Mouse (Mus musculus) kidney, adult 2 months (tissue): ENCODE data around the gene Prkg2.

Experiments
- CTCF ChIP-seq: fragments of 200-500 bp; conservative IDR thresholded peaks from 2 replicates; pipeline ENCODE4 v1.5.1; 2011; ENCODE audit warnings: low read depth, mild to moderate bottlenecking, control low read depth, low read length, moderate library complexity, mixed read lengths; ENCODE audit not compliant: insufficient read depth, insufficient read length
- POLR2A ChIP-seq: fragments of 200-500 bp; IDR thresholded peaks from one replicate; pipeline ENCODE4 v1.6.1; 2011; ENCODE audit warnings: low read depth, low read length, control low read depth

DNA sequence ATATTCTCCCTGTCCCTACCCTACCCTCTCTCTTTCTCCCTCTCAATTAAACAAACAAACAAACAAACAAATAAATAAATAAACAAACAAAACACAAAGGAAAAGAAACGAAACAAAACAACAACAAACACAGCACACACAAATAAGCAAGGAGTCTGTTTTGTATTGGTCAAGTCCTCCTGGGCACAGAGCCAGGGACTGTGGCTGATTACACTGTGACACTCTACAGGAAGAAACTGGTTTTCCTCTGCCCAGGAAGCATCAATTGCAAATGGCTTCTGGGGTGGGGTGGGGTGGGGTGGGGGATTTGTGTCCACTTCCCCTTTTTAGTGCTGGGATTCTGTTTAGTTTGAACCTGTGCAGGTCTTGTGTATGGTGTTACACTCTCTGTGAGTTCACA, 83.8 kb downstream of the Prkg2 start:
- TF ChIP-seq CTCF (no peak), POLR2A (no peak)
